Mouse (Mus musculus) ovary, adult 18-20 months (tissue): ENCODE results near the gene Spdya.
"Not testable (repeated sequence)": the region's sequence is repeated elsewhere in the genome, so short reads cannot be mapped to it uniquely, and the experiment has no call there.

Source experiments
- DNase-seq: peaks from one replicate; pipeline ENCODE4 v3.0.0; 2022; ENCODE audit warnings: low spot score, mixed read lengths

The Spdya gene

GRCm38 (mm10) chr17:71551757-71552451 lies at the start of gene Spdya:
TSS of gene Spdya (plus strand) at chr17:71552061.
- peak; percentile 72 for DNase-seq

- no peak for DNase-seq
Measured at GRCm38 (mm10) chr17:71506832-71507231, 45.0 kb upstream of the Spdya start.

GRCm38 (mm10) chr17:71510297-71510696 lies 41.6 kb upstream of the Spdya start:
- DNase-seq = no peak

- no peak for DNase-seq
Measured at GRCm38 (mm10) chr17:71526302-71526708, 25.6 kb upstream of the Spdya start.

GRCm38 (mm10) chr17:71526711-71527564 lies 24.9 kb upstream of the Spdya start, which contains the start of gene Ndc80:
TSS of gene Ndc80 (minus strand) at chr17:71526857.
- DNase-seq = peak; percentile 94

GRCm38 (mm10) chr17:71528042-71528441 lies 23.8 kb upstream of the Spdya start:
- DNase-seq = no peak

- not testable (repeated sequence) for DNase-seq
Measured at GRCm38 (mm10) chr17:71535595-71535994, 16.3 kb upstream of the Spdya start.

- no peak for DNase-seq
Measured at GRCm38 (mm10) chr17:71537164-71537563, 14.7 kb upstream of the Spdya start.

- no peak for DNase-seq
Measured at GRCm38 (mm10) chr17:71548586-71548985, 3.3 kb upstream of the Spdya start.

- DNase-seq = no peak
Measured at GRCm38 (mm10) chr17:71551350-71551749, 511 bp upstream of the Spdya start.

- no peak for DNase-seq
Measured at GRCm38 (mm10) chr17:71552901-71553300, 1.0 kb downstream of the Spdya start.

- no peak for DNase-seq
Measured at GRCm38 (mm10) chr17:71561631-71562030, 9.8 kb downstream of the Spdya start.

- no peak for DNase-seq
Measured at GRCm38 (mm10) chr17:71579176-71579705, 27.4 kb downstream of the Spdya start.

- peak; percentile 7 for DNase-seq
Measured at GRCm38 (mm10) chr17:71597881-71598658, 46.2 kb downstream of the Spdya start.

GRCm38 (mm10) chr17:71598659-71599554 lies 47.0 kb downstream of the Spdya start:
- DNase-seq = peak; percentile 81

GRCm38 (mm10) chr17:71615638-71616318 lies 63.9 kb downstream of the Spdya start, which contains the start of gene Wdr43:
TSS of gene Wdr43 (plus strand) at chr17:71615895.
- peak; percentile 95 for DNase-seq

GRCm38 (mm10) chr17:71616319-71617032 lies 64.6 kb downstream of the Spdya start:
- no peak for DNase-seq

- DNase-seq = no peak
Measured at GRCm38 (mm10) chr17:71617033-71617362, 65.1 kb downstream of the Spdya start.

- DNase-seq = no peak
Measured at GRCm38 (mm10) chr17:71617974-71618373, 66.1 kb downstream of the Spdya start.

- DNase-seq = no peak
Measured at GRCm38 (mm10) chr17:71631806-71632205, 79.9 kb downstream of the Spdya start.
